ENCODE assay signal across 8 mouse cellular contexts in the genomic region with DNA sequence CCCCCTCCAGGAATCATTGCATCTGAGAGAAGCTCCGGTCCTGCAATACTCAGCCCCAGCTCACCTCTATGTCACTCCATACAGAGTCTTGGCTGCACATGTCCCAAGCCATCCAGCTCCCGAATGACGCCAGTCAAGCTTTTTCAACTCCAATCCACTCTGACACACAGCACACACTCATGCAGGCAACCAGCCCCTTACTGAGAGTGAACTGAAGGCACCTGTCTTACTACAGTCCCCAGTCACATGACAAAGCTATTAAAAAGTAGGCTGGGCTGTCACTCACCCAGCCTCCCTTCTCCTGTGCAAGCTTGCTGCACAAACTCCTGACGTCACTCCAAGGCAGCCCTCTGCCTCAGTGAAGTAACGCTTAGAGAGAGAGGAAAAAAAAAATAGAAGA. TPM values are rescaled to one million over a fixed set of nuclear protein-coding genes. Genes with fewer than 3 reads are reported as not detected.
A peak's percentile ranks its signal among the peaks of the same experiment; 100 is the strongest.
DNase-seq lines count a peak whose midpoint lies in the region; ATAC-seq and TF ChIP-seq lines count a peak whose summit lies in the region.

No protein-coding gene starts in this region.

- peaks cover 7% of the 10 kb centered on the region; the same call in 1 of the 2 replicates for H3K4me1 ChIP-seq in intestine, postnatal 0 days (replicated peaks; ENCODE audit: control insufficient read depth, insufficient read depth, low read length)
- H3K4me1 ChIP-seq in liver, embryonic 13.5 days (replicated peaks): no peaks in the 10 kb centered on the region

- no peaks in the 10 kb centered on the region for H3K36me3 ChIP-seq in intestine, postnatal 0 days (ENCODE audit: control insufficient read depth, insufficient read depth)
- H3K36me3 ChIP-seq in liver, embryonic 13.5 days: no peaks in the 10 kb centered on the region

- peak overlapping the region; percentile 37; the same call in 1 of the 2 replicates for H3K27ac ChIP-seq in intestine, postnatal 0 days (ENCODE audit: low read depth, low read length)
- H3K27ac ChIP-seq in liver, embryonic 13.5 days: no peak overlapping the region

- peak; percentile 8 for DNase-seq in thymus, postnatal 0 days (ENCODE audit: low spot score)
- DNase-seq in thymus, postnatal 10 days (ENCODE audit: low spot score in 2 of 2): no peak
- peak; percentile 66 for DNase-seq in embryo, embryonic 10.5 days (ENCODE audit: low spot score)
- no peak for DNase-seq in liver, embryonic 13.5 days
- DNase-seq in natural killer cell, adult 2 months (ENCODE audit: low spot score in 2 of 2): peak; percentile 14 to 35
- DNase-seq in ovary, adult 18-20 months (ENCODE audit: low spot score): no peak

- H3K27me3 ChIP-seq in intestine, postnatal 0 days (replicated peaks; ENCODE audit: control insufficient read depth, insufficient read depth, low read length): no peaks in the 10 kb centered on the region
- H3K27me3 ChIP-seq in liver, embryonic 13.5 days: peaks cover 5% of the 10 kb centered on the region; the same call in 1 of the 2 replicates

- no peak for TF ChIP-seq CTCF in intestine, postnatal 0 days (IDR thresholded peaks at IDR 0.05; ENCODE audit: low read depth)

- H3K9ac ChIP-seq in intestine, postnatal 0 days (ENCODE audit: low read depth, low read length): no peak overlapping the region
- H3K9ac ChIP-seq in liver, embryonic 13.5 days: no peak overlapping the region

- H3K9me3 ChIP-seq in intestine, postnatal 0 days (ENCODE audit: control insufficient read depth): no peaks in the 10 kb centered on the region
- no peaks in the 10 kb centered on the region for H3K9me3 ChIP-seq in liver, embryonic 13.5 days (replicated peaks)

- ATAC-seq in granulocyte monocyte progenitor cell, adult 5-6 weeks (replicated peaks; ENCODE audit: poor library complexity, severe bottlenecking): peak; percentile 73
- peak; percentile 92 for ATAC-seq in intestine, postnatal 0 days
- ATAC-seq in liver, embryonic 13.5 days (ENCODE audit: low read depth): peak; percentile 61

- peak overlapping the region; percentile 75 for H3K4me2 ChIP-seq in intestine, postnatal 0 days (replicated peaks; ENCODE audit: low read depth)
- peak overlapping the region; percentile 58 for H3K4me2 ChIP-seq in liver, embryonic 13.5 days

- WGBS in intestine, postnatal 0 days: 1% methylated on average over 5 of the region's 5 CpGs
- WGBS in liver, embryonic 13.5 days (ENCODE audit: insufficient replicate concordance): 17% methylated on average over 5 of the region's 5 CpGs

- H3K4me3 ChIP-seq in intestine, postnatal 0 days (ENCODE audit: low read depth, low read length): peak overlapping the region; percentile 68
- peak overlapping the region; percentile 56 for H3K4me3 ChIP-seq in liver, embryonic 13.5 days (replicated peaks)

RNA-seq across cellular contexts. Expression of a gene that starts 13.9 kb away (rescaled TPM):
- polyA plus RNA-seq in thymus, postnatal 0 days (2015; fragmentation: Nextera tagmentation; extraction: Ambion mirVana): 0.07 and 0.28 TPM in 2 replicates
- total RNA-seq in granulocyte monocyte progenitor cell, adult 5-6 weeks (2014; fragmentation: Nextera tagmentation): not detected in 2 replicates
- total RNA-seq in granulocyte monocyte progenitor cell, adult 5-6 weeks (2017): not detected in 2 replicates
- polyA plus RNA-seq in intestine, postnatal 0 days (2015; fragmentation: Nextera tagmentation; extraction: Ambion mirVana): 8.1 and 8.3 TPM in 2 replicates
- 1.4 and 2.5 TPM in 2 replicates for polyA plus RNA-seq in liver, embryonic 13.5 days (2015; fragmentation: Nextera tagmentation; extraction: Ambion mirVana)

Comparison
In these comparisons a context has a peak if more than half of its experiments do, and no peak if none do; other contexts are left out.
1. DNase-seq: peak in thymus, postnatal 0 days (single experiment), embryo, embryonic 10.5 days (single experiment) and natural killer cell, adult 2 months (2 of 2); none in thymus, postnatal 10 days (0 of 2), liver, embryonic 13.5 days (single experiment) and ovary, adult 18-20 months (single experiment).
2. Peak in every context shown above with its lines, with median percentiles within 50 percentile points of each other: ATAC-seq.